Mouse (Mus musculus) thymus, adult 18-20 months (tissue): Measurements from ENCODE around the gene Gm7735.
"Not testable (repeated sequence)": the region's sequence is repeated elsewhere in the genome, so short reads cannot be mapped to it uniquely, and the experiment has no call there.

Source experiments
- DNase-seq, 2 experiments: peaks; one replicate each; pipeline ENCODE4 v3.0.0; 2022; ENCODE audit warnings: mixed read lengths in 2 of 2

Gene Gm7735

DNA sequence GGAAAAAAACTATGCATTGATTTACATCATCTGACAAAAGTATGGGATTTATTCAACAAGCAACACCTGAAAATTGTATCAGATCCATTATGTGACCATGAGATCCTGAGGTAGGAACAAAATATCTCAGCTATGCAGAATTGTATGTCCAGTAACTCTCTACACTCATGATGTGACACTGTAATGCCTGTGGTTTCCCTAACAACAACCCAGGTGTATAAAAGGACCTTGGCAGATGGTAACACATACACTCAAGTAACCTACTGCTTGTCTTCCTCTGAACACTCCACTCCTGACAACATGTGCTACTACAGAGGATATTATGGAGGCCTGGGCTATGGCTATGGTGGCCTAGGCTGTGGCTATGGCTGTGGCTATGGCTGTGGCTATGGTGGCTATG, at the start of gene Gm7735:
Gene Gm7735 (plus strand): TSS at position 301 of the 400 bp plus-strand sequence.
- DNase-seq, result not testable (repeated sequence)

DNA sequence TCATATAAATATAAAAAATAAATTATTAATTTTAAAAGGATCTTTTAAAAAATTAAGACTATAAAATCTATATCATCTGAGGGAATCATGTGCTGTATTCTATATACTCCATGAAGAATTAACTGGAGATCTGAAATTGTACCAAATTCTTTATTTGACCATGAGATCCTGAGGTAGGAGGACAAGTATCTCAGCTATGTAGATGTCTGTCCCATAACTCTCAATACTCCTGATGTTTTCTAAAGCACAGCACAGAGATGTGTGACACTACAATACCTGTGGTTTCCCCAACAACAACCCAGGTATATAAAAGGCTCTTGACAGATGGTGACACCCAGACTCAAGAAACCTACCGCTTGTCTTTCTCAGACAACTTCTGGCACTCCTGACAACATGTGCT, 28.7 kb upstream of the Gm7735 start, which contains the start of gene Gm6358:
Gene Gm6358 (plus strand): TSS at position 301 of the 400 bp plus-strand sequence.
- no peak for DNase-seq

DNA sequence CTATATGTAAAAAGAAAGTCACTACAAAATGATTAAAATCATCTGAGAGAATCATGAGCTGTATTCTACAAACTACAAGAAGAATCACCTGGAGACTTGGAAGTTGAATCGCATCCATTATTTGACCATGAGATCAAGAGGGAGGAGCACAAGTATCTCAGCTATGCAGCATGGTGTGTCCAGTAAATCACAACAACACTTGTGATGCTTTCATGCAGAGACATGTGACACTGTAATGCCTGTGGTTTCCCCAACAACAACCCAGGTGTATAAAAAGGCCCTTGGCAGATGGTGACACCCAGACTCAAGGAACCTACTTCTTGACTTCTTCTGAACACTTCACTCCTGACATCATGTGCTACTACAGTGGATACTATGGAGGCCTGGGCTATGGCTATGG, 18.5 kb upstream of the Gm7735 start, which contains the start of gene Gm10061:
Gene Gm10061 (plus strand): TSS at position 301 of the 400 bp plus-strand sequence.
- no peak for DNase-seq

DNA sequence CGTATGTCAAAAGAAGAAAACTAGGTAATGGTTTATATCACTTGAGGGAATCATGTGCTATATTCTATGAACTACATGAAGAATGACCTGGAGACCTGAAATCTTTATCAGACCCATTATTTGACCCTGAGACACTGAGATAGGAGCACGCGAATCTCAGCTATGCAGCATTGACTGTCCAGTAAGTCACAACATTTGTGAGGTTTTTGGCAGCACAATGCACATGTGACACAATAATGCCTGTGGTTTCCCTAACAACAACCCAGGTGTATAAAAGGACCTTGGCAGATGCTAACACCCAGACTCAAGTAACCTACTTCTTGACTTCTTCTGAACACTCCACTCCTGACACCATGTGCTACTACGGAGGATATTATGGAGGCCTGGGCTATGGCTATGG, 11.6 kb upstream of the Gm7735 start, which contains the start of gene Gm9789:
Gene Gm9789 (plus strand): TSS at position 301 of the 400 bp plus-strand sequence.
- no peak for DNase-seq

DNA sequence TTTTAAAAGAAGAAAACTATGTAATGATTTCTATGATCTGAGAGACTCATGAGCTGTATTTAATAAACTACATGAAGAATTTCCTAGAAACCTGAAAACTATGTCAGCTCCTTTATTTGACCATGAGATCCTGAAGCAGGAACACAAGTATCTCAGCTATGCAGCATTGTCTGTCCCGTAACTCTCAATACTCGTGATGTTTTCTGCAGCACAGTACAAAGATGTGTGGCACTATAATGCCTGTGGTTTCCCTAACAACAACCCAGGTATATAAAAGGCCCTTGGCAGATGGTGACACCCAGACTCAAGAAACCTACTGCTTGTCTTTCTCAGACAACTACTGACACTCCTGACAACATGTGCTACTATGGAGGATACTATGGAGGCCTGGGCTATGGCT, 5.1 kb downstream of the Gm7735 start, which contains the start of gene 1110057P08Rik:
Gene 1110057P08Rik (plus strand): TSS at position 301 of the 400 bp plus-strand sequence.
- no peak for DNase-seq

DNA sequence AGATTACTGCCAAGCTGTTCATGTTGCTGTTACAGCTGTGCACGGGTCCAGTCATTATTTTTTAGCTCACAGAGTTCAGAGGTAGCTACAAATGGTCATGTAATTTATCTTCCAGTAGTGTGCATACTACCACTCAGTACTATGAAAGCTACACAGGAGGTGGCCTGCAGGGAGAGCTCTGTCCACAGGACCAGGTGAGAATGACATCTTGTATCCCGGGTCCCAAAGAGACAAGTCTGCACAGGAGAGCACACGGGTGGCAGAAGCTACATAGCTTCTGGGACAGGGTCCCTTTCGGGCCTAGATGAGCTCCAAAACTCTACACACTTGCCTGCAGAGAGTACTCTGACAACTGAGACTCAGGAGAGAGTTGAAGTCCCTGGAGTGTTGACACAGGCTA, 19.3 kb downstream of the Gm7735 start:
- no peak for DNase-seq

DNA sequence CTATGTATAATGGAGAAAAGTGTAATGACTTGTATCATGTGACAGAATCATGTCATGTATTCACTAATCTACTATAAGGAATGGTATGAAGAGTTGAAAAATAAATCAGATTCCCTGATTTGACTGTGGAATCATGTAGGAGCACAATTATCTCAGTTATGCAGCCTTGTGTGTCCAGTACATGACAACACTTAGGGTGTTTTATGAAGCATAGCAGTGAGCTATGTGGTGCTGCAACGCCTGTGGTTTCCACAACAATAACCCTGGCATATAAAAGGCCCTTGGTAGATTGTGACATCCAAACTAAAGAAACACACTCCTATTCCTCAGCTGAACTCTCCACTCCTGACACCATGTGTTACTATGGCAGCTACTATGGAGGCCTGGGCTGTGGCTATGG, 36.3 kb downstream of the Gm7735 start, which contains the start of gene Krtap20-2:
Gene Krtap20-2 (plus strand): TSS at position 301 of the 400 bp plus-strand sequence.
- no peak for DNase-seq
